Mouse (Mus musculus) thymus, adult 18-20 months (tissue): Measurements from ENCODE around the gene Rrp8.
A peak's percentile ranks its signal among the peaks of the same experiment; 100 is the strongest.
"Not testable (repeated sequence)": the region's sequence is repeated elsewhere in the genome, so short reads cannot be mapped to it uniquely, and the experiment has no call there.

Experiments
- DNase-seq, 2 experiments: peaks; one replicate each; pipeline ENCODE4 v3.0.0; 2022; ENCODE audit warnings: mixed read lengths in 2 of 2

Gene Rrp8

GRCm38 (mm10) chr7:105743926-105744590 is 6.9 kb upstream of the Rrp8 start, which contains the start of gene Taf10:
Gene Taf10 (minus strand): TSS chr7:105744361.
- DNase-seq, result peak; percentile 84 to 88

GRCm38 (mm10) chr7:105743246-105743925 is 6.2 kb upstream of the Rrp8 start:
- not testable (repeated sequence) for DNase-seq

GRCm38 (mm10) chr7:105742539-105743215 is 5.5 kb upstream of the Rrp8 start:
- DNase-seq, result not testable (repeated sequence)

GRCm38 (mm10) chr7:105741978-105742377 is 4.8 kb upstream of the Rrp8 start:
- DNase-seq, result no peak

GRCm38 (mm10) chr7:105740851-105741250 is 3.7 kb upstream of the Rrp8 start:
- no peak for DNase-seq

GRCm38 (mm10) chr7:105740089-105740795 is 3.1 kb upstream of the Rrp8 start:
- DNase-seq, result no peak

GRCm38 (mm10) chr7:105738948-105739347 is 1.8 kb upstream of the Rrp8 start:
- DNase-seq, result no peak

- DNase-seq, result no peak
Observed at GRCm38 (mm10) chr7:105738286-105738685, 1.1 kb upstream of the Rrp8 start.

- no peak for DNase-seq
Observed at GRCm38 (mm10) chr7:105737648-105738047, 463 bp upstream of the Rrp8 start.

GRCm38 (mm10) chr7:105736264-105736901 is 802 bp downstream of the Rrp8 start, which contains the start of gene Ilk:
Gene Ilk (plus strand): TSS chr7:105736592.
- DNase-seq, result peak; percentile 82 to 84

GRCm38 (mm10) chr7:105735464-105735863 is 1.7 kb downstream of the Rrp8 start:
- not testable (repeated sequence) for DNase-seq

GRCm38 (mm10) chr7:105734826-105735225 is 2.4 kb downstream of the Rrp8 start:
- DNase-seq, result no peak

GRCm38 (mm10) chr7:105733836-105734235 is 3.3 kb downstream of the Rrp8 start:
- no peak for DNase-seq

GRCm38 (mm10) chr7:105728701-105729428 is 8.3 kb downstream of the Rrp8 start:
- no peak for DNase-seq

GRCm38 (mm10) chr7:105726980-105727325 is 10.2 kb downstream of the Rrp8 start:
- no peak for DNase-seq

- no peak for DNase-seq
Observed at GRCm38 (mm10) chr7:105726144-105726979, 10.8 kb downstream of the Rrp8 start.

- DNase-seq, result no peak
Observed at GRCm38 (mm10) chr7:105721916-105722315, 15.3 kb downstream of the Rrp8 start.

GRCm38 (mm10) chr7:105715366-105715765 is 21.8 kb downstream of the Rrp8 start:
- DNase-seq, result no peak

GRCm38 (mm10) chr7:105708733-105709132 is 28.5 kb downstream of the Rrp8 start:
- no peak for DNase-seq

- DNase-seq, result no peak
Observed at GRCm38 (mm10) chr7:105703816-105704215, 33.4 kb downstream of the Rrp8 start.

GRCm38 (mm10) chr7:105703184-105703583 is 34.0 kb downstream of the Rrp8 start:
- DNase-seq, result no peak
